Mouse (Mus musculus) testis, postnatal 10 days (tissue): ENCODE measurements around the gene Tbc1d8b.
"Not testable (repeated sequence)": the region's sequence is repeated elsewhere in the genome, so short reads cannot be mapped to it uniquely, and the experiment has no call there.

Source experiments
- DNase-seq: peaks from one replicate; pipeline ENCODE4 v3.0.0; 2021; ENCODE audit warnings: low spot score

Gene Tbc1d8b

DNA sequence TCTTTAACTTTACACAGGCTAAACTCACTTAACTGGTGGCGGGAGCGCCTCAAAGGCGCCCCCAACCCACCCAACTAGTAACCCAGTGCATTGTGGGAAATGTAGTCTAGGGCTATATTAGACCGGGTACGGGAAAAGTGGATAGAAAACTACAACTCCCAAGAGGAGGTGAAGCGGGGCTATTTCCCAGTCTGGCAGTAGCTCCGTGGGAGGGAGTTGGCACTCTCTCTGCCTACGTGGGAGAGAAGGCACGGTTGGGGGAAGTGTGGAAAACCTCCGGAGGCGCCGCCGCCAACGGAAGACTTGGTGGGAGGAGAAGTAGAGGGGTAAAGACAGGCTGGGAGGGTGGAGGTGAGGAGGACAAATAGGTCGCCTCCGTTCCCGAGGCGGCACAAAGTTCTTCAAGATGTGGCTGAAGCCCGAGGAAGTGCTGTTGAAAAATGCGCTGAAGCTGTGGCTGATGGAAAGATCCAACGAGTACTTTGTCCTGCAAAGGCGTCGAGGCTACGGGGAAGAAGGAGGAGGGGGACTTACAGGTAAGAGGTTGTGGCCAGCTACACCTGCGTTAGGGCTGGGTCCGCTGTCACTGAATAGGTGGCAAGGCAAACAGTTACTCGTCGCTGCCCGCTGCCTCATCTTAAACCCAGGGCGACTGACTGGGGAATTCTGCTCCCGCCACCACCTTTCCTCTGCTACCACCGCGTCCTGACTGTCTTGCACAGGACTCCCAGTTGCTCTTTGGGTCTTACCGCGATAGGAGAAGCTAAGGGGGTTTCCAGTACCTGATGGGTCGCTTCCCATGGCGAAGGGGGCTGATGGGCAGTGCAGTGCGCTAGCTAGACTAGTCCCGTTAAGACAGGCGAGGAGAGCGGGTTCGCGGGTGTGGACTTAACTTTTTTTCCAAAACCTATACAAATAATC lies at the start of gene Tbc1d8b:
Tbc1d8b (plus strand) TSS at position 222 of the 921 bp plus-strand sequence.
- peak; percentile 79 for DNase-seq

- no peak for DNase-seq
Observed at GRCm38 (mm10) chrX:139639744-139640143, 45.1 kb upstream of the Tbc1d8b start.

DNA sequence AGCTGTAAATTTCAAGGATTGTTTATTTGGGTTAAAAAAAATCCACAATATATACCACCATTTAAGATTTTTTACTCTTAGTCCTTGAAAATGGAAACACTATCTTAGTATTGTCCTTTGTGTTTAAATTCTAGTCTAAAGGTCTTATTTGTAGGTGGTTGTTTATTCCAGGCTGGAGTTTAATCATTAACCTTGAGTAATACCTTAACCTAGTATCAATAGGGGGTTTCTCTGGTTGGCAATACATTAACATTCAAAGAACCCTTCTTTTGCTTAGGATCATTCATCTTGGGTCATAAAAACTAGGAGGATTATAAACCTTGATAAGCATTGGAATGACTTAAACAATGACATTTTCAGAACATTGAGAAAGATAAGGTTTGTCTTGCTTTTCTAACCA lies 44.4 kb upstream of the Tbc1d8b start:
- DNase-seq = no peak

GRCm38 (mm10) chrX:139652226-139652625 lies 32.6 kb upstream of the Tbc1d8b start:
- DNase-seq = no peak

- DNase-seq = no peak
Observed at GRCm38 (mm10) chrX:139653292-139653691, 31.5 kb upstream of the Tbc1d8b start.

DNA sequence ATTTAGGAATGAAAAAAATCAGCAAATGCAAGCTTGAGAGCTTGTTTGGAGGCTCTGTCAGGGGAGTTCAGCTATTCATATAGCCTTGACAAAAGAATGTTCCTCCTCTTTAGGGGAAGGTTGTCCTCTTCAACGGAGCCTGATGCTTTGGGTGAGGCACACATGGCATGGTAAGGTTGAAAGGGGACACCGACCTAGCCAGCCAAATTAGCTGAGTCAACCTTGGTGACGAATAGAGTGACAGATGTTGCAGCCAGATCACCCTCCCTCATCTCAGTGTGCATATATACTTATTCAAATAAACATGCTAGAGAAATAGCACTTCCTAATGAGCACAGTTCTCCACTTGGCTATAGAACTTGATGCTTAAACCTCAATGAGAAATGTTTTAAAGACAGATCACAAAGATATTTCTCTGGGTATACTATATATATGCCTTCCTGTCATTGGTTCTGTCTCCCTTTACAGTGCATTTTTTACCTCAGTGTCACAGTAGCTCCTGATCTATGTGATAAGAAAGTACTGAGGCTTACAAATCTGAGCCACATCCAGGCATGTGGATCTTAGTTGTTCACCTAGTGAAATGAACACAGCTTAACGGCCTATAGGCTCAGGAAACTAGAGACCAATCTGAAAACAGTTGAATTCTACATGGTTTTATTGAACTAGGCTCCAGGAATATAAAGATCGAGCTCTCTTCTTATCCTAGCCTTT lies 30.3 kb upstream of the Tbc1d8b start:
- DNase-seq = no peak

DNA sequence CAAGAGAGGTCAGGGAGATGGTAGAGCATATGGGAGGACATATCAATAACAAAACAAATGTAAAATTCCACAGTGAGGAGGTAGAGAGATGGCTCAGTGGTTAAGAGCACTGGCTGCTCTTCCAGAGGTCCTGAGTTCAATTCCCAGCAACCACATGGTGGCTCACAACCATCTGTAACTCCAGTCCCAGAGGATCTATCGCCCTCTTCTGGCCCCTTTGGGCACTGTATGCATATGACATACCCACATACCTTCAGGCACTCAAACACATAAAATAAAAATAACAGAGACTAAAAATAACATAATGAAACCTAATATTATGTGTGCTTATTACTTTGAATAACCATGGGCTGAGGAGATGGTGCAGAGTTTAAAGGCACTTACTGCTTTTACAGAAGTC lies 22.7 kb upstream of the Tbc1d8b start:
- DNase-seq = no peak

- DNase-seq = no peak
Observed at GRCm38 (mm10) chrX:139665829-139666228, 19.0 kb upstream of the Tbc1d8b start.

GRCm38 (mm10) chrX:139684410-139684774 lies 404 bp upstream of the Tbc1d8b start:
- no peak for DNase-seq

- no peak for DNase-seq
Observed at GRCm38 (mm10) chrX:139714381-139714780, 29.6 kb downstream of the Tbc1d8b start, which contains the start of gene Gm15013. TSS of gene Gm15013 (minus strand) at chrX:139714481.

GRCm38 (mm10) chrX:139722350-139722749 lies 37.6 kb downstream of the Tbc1d8b start:
- no peak for DNase-seq

GRCm38 (mm10) chrX:139730541-139730940 lies 45.7 kb downstream of the Tbc1d8b start:
- DNase-seq = no peak

DNA sequence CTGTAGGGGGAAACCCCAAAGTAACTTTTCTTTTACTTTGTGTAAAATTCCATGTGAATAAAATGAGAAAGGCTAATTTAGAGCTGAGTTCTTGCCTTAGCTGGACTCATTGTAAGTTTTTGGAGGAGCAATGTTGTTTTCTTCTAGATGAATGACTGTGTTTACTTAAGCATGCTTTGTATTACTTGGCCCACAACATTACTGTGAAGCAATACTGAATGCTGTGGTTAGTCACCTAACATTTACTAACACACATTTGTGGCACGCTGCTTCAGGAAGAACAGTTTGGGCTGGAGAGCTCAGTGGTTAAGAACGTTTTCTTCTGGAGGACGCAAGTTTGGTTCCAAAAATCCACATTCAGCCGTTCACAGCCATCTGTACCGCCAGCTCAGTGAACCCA lies 52.3 kb downstream of the Tbc1d8b start:
- no peak for DNase-seq

GRCm38 (mm10) chrX:139751855-139752254 lies 67.1 kb downstream of the Tbc1d8b start:
- peak; percentile 71 for DNase-seq

GRCm38 (mm10) chrX:139758634-139759033 lies 73.8 kb downstream of the Tbc1d8b start:
- DNase-seq = not testable (repeated sequence)

- DNase-seq = peak; percentile 47
Observed at GRCm38 (mm10) chrX:139762546-139762945, 77.8 kb downstream of the Tbc1d8b start.

DNA sequence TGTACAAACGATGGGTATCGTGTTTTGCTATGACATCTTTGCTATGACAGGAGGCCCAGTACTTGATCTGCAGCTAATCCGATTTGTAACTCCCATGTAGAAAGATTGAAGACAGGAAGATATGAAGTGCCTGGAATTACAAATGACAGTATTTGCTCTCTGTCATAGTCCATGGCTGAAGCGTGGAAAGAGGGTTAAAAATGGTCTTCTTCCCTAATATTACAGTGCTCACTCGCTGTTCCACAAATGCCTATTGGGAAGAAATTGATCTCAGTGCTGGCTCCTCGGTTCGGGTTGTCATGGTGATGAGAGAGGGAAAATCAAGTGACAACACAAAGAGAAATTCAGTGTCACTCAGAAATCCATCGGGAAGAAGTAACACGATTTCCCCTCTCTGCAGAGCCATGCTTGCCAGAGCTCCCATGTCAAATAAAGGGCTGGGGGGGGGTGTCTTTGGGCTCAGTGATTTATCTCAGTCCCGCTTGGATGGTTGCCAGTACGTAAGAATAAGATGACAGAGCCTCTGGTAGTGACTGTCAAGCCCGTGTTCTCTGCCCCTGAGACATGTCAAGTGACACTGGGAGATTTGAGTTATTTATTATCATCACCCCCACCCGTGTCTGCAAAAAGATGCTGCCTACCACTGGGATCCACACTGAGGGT lies 85.3 kb downstream of the Tbc1d8b start:
- DNase-seq = no peak

GRCm38 (mm10) chrX:139774309-139775083 lies 89.7 kb downstream of the Tbc1d8b start:
- peak; percentile 81 for DNase-seq

DNA sequence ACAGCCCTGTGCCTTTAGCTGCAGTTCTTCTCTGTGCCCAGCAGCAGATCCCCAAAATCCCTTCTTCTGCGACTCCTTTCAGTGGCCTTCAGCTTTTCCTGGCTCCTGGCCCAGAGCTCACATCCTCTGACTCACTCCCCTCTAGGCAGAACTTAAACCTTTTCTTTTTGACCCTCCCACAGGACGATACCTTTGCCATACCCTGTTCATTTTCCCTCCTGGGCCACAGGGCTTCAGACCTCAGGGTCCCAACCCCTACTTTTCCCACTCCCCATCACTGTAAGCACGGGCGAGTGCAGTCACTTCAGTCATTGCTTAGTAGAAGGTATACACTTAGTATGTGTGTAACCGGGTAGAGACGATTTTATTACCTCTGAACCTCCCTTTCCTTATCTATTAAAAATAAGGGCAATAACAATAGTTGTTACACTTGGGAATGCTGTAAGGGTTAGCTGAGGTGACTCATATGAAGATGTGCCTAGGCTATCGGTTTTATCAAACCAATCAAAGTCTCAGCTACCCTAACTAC lies 90.4 kb downstream of the Tbc1d8b start:
- DNase-seq = peak; percentile 58

GRCm38 (mm10) chrX:139777357-139777756 lies 92.6 kb downstream of the Tbc1d8b start:
- no peak for DNase-seq

GRCm38 (mm10) chrX:139778886-139779285 lies 94.1 kb downstream of the Tbc1d8b start:
- DNase-seq = no peak
